Mouse (Mus musculus): ENCODE measurements around the gene Ace2.

The Ace2 gene

GRCm38 (mm10) chrX:164139032-164139431 is at the start of gene Ace2:
Gene Ace2 (plus strand): TSS chrX:164139332.
- no peak for DNase-seq

DNA sequence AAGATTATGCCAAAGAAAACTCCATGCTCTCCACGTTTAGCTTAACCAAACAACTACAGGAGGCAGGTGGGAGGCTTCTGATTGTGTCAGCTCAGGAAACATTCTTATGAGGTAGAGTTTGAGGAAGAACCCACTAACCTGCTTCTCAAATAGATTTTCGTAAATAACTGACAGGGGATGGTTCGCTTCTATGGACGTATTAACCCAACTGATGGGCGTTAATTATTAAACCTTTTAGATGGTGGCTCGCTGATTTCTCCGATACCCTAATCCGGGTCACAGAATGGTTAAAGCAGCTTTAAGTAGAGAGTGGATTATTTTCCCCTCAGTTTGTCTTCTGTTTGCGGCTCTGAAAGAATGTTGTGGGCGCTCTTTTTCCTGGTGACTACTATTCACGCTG is 49.2 kb upstream of the Ace2 start:
- no peak for DNase-seq

DNA sequence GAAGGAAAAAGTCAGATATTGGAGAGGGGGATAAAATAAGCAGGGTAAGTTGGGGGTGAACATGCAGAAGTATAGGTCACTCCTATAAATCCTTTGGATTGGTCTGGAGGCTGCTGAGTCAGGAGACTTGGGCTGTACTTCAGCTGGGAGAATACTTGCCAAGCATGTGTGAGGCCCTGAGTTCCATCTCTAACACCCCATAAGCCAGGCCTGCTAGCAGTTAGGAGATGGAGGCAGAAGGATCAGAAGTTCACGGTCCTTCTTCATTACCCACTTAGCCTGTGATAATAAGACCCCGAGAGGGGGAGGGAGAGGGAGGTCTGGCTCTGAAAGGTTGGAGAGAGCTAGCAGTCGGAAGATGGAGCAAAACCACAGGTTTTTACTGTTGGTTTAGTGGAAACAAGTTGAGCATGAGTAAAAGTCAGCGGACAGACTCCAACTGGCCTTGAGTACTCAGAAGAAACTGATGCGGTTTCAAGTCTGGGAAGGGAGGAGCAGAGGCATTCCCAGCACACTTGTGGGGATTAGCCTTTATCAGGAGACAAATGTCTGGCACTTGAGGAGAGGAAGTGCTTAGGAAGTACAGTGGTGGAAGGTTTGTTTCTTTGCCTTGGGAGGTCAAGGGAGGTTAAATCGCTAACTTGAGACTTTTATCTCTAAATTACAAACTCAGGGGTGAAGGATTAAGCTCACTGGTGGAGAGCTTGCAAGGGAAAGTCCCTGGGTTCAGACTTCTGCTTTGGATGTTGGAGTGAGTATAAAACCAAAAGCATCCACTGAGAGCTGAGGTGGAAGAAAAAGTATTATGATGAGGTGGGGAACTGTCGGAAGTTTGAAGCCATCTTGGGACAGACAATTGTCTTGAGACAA is 46.6 kb upstream of the Ace2 start:
- no peak for DNase-seq

- no peak for DNase-seq
Measured at GRCm38 (mm10) chrX:164093435-164093834, 45.7 kb upstream of the Ace2 start.

DNA sequence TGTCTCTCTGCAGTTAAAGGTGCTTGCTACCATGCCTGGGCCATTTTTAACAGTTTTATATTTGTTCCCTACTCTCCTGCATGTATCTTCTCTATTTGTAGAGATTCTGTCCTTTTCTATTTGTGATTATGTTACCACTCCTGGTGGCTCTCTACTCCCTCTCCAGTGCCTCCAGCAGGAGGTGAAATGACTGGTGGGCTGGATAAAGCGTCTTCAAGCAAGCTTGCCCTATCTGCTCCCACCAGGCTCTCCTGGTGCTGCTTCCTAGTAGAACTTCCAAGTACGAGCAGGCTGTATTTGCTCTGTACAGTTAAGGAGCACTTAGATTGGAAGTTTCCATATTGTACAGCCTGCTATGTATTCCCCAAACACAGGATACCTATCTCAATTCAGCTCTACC is 43.3 kb upstream of the Ace2 start:
- no peak for DNase-seq

- peak; percentile 17 for DNase-seq
Measured at GRCm38 (mm10) chrX:164101483-164101882, 37.6 kb upstream of the Ace2 start.

GRCm38 (mm10) chrX:164102198-164102597 is 36.9 kb upstream of the Ace2 start:
- DNase-seq = no peak

GRCm38 (mm10) chrX:164102656-164103055 is 36.5 kb upstream of the Ace2 start:
- DNase-seq = no peak

DNA sequence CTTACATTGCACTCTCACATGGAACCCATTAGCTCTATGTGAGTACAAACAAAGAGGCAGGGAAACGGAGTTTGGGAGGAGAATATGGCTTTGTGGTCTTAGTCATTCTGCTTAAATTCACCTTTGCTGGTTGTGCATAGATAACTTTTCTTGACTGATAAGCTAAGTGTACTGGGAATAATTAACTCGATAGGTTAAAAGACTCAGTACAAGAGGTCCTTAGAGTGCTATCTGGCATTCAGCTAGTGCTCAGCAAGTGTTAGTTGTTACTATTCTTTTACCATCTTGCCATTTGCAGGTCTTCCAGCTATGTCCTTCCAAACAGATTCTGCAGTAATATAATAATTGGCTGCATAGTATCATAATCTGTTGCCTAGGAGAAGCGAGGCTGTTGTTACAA is 28.0 kb upstream of the Ace2 start:
- DNase-seq = no peak

- DNase-seq = no peak
Measured at GRCm38 (mm10) chrX:164113744-164114143, 25.4 kb upstream of the Ace2 start.

DNA sequence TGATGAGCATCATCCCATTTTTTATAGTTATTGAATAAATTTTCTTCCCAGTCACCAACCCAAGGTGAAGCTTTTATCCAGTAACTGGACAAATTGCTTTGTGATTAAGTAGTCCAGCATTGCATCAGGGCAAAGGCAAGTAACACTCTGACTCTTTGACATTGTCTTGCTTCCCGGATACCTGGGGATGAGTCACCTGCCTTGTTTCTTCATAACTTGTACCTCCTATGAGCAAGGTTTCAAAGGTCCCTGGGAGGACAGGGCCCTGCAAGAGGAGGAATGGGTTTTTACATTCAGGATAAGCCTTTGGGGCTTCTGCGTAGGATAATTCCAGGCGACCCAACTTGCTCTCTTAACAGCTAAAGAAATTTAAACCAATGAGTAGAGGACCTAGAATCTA is 15.2 kb upstream of the Ace2 start:
- DNase-seq = no peak

GRCm38 (mm10) chrX:164133531-164133930 is 5.6 kb upstream of the Ace2 start:
- DNase-seq = no peak

GRCm38 (mm10) chrX:164135304-164135818 is 3.8 kb upstream of the Ace2 start:
- DNase-seq = no peak

DNA sequence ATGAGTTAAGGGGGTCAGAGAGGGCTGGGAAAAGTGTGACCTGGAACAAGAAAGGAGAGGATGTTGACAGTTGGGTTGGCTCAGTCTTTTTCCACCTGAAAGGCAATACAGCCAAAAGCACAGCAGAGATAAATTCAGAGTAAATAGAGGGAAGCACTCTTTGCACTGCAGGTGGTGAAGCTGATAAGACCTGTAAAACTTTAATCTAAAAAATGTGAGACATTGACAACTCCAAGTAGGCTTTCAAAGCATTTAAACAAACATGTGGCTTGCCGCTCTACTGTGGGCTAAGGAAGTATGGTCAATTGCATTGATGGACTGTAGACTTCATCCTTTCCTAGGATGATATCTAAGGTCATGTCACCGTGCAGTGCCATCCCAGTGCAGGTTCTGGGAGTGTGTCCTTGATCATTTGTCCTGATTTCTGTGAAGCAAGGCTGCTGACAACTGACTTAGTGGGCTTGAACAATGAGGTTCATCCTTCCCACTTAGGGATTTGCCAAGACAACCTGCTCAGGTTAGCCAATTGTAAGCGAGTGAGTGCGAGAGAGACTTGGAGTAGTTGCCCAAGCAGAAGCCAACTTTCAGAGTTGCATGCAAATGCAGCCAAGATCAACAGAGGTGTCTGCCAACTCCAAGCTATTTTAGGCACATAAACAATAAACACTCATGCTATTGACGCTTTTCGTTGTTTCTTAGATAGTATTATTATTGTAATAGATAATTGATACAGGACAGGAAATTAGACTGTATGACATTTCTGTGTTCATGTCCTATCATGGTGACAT is 6.5 kb downstream of the Ace2 start:
- DNase-seq = no peak

- peak; percentile 69 for DNase-seq
Measured at GRCm38 (mm10) chrX:164152703-164153102, 13.6 kb downstream of the Ace2 start.

GRCm38 (mm10) chrX:164153606-164154005 is 14.5 kb downstream of the Ace2 start:
- DNase-seq = no peak

DNA sequence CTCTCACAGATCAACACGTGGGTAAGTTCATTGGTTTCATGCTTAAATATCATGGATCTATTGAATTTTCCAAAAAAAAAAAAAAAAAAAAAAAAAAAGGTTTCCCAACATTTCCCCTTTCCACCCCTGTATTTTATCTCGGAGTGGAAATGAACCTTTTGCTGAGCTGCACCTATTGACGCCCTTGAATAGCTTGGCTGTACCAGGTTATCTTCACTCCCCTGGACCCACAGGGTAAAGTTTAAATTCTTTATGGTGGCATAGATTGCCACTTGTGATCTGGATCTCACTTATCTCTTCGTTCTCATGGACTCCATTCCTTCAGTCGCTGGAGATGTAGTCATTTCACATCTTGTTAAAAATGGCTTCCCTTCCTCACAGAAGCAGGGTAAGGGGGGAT is 15.5 kb downstream of the Ace2 start:
- no peak for DNase-seq

DNA sequence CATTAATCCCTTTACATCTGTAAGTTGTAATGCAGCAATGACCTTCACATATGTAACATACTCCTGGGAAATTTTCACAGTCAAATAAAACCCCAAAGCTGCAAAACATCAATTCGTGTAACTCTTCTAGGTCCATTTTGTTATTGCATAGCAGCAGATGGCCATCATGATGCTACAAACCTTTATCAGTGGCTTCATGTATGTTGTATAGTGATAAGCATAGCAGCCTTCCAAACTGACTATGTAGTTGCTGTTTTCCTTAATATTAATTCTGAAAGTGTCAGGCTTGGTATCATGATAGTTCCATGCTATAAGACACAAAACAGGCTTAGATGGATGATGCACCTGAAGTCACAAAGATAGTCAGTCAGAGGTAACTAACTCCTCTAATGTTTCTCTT is 25.5 kb downstream of the Ace2 start:
- DNase-seq = no peak

GRCm38 (mm10) chrX:164171034-164171433 is 31.9 kb downstream of the Ace2 start:
- no peak for DNase-seq

DNA sequence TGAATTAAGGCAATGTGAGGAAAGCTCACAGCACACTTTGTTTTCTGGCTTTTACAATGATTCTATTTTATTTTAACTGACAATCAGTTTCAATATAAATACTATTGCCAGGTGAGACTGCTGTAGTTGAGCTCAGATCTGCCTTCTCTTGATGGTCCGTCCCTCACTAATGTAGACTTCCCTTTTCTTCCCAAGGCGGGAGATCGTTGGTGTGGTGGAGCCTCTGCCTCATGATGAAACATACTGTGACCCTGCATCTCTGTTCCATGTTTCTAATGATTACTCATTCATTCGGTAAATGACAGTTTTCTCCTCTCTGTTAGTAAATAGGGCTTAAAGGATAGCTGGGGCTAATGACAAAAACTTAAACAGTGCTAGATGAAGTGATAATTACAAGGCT is 34.7 kb downstream of the Ace2 start:
- DNase-seq = no peak

- no peak for DNase-seq
Measured at GRCm38 (mm10) chrX:164175311-164175710, 36.2 kb downstream of the Ace2 start.

DNA sequence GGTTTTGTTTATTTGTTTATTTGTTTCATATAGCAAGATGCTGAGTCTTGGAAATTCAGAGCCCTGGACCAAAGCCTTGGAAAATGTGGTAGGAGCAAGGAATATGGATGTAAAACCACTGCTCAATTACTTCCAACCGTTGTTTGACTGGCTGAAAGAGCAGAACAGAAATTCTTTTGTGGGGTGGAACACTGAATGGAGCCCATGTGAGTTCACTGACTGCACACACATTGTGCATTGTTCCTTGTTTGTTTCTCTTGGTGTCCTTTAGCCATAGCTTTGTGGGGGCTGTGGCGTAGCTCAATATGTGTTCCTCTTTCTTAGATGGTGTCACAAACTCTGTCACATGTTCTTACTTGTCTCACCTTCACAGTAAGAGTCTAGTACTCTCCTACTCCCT is 36.6 kb downstream of the Ace2 start:
- DNase-seq = no peak

GRCm38 (mm10) chrX:164178856-164179255 is 39.7 kb downstream of the Ace2 start:
- DNase-seq = no peak

DNA sequence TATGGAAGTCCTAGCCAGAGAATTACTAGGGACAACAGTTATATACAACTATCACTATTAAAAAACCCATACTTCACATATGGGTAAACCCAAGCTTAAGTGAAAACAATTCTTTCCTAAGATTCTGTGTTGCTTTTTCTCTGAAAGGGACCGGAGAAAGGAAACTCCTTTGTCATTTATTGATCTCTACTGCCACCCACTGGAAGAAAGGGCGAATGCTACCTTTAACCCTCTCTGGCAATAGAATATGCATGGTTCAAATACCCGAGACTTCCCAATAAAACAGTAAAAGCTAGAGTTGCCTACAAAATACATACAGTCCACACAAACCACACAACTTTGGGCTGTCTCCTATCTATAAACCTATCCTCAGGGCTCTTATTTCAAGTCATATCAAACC is 40.6 kb downstream of the Ace2 start:
- DNase-seq = peak; percentile 52
